ENCODE assay signal across 26 mouse cellular contexts in genomic region chr3:150896668-150897067, GRCm38 (mm10).
"Had no signal": no experiment of that assay in that cellular context is flagged by ENCODE, and none has a peak within 500 bp of the region (broad histone marks: within the 10 kb centered on the region; RNA-seq: fewer than 3 reads in every experiment).

No protein-coding gene starts in this region.

- DNase-seq: gastrocnemius, adult 2 months; gastrocnemius, postnatal 10 days; gastrocnemius, postnatal 25 days; heart, adult 18-20 months; heart, postnatal 10 days; heart, postnatal 4 days; kidney, adult 18-20 months; kidney, adult 8-10 months; kidney, postnatal 10 days; kidney, postnatal 25 days; kidney, postnatal 4 days; liver; liver, embryonic 13.5 days had no signal

- H3K9me3 ChIP-seq: heart, embryonic 10.5 days; heart, embryonic 12.5 days; hindbrain, embryonic 10.5 days; hindbrain, embryonic 13.5 days; hindbrain, embryonic 15.5 days; intestine, embryonic 15.5 days; limb, embryonic 10.5 days; limb, embryonic 12.5 days; liver, embryonic 13.5 days had no signal

- ATAC-seq: inflammation-experienced regulatory T-cells, adult 6 months; intestine, embryonic 15.5 days; intestine, postnatal 0 days had no signal

- H3K4me2 ChIP-seq: heart, embryonic 12.5 days; hindbrain, embryonic 13.5 days; hindbrain, embryonic 15.5 days; intestine, embryonic 15.5 days; limb, embryonic 12.5 days; liver, embryonic 11.5 days; liver, embryonic 13.5 days had no signal

- H3K9ac ChIP-seq: heart, embryonic 12.5 days; hindbrain, embryonic 13.5 days; hindbrain, embryonic 15.5 days; intestine, embryonic 15.5 days; limb, embryonic 12.5 days; liver, embryonic 13.5 days had no signal

- H3K4me3 ChIP-seq: gastrocnemius, adult 2 months; heart, embryonic 10.5 days; heart, embryonic 12.5 days; hindbrain, embryonic 10.5 days; hindbrain, embryonic 13.5 days; hindbrain, embryonic 15.5 days; intestine, embryonic 15.5 days; layer of hippocampus, adult 2 months; left cerebral cortex, adult 2 months; limb, embryonic 10.5 days; limb, embryonic 12.5 days; liver, embryonic 13.5 days had no signal

- H3K4me1 ChIP-seq: heart, embryonic 10.5 days; heart, embryonic 12.5 days; hindbrain, embryonic 10.5 days; hindbrain, embryonic 13.5 days; hindbrain, embryonic 15.5 days; intestine, embryonic 15.5 days; limb, embryonic 10.5 days; limb, embryonic 12.5 days; liver, embryonic 13.5 days had no signal

- H3K27me3 ChIP-seq: heart, embryonic 12.5 days; hindbrain, embryonic 13.5 days; hindbrain, embryonic 15.5 days; intestine, embryonic 15.5 days; limb, embryonic 12.5 days; liver, embryonic 13.5 days had no signal

- H3K36me3 ChIP-seq: heart, embryonic 10.5 days; heart, embryonic 12.5 days; hindbrain, embryonic 10.5 days; hindbrain, embryonic 13.5 days; hindbrain, embryonic 15.5 days; intestine, embryonic 15.5 days; limb, embryonic 10.5 days; limb, embryonic 12.5 days; liver, embryonic 13.5 days had no signal

- H3K27ac ChIP-seq: gastrocnemius, adult 2 months; heart, embryonic 10.5 days; hindbrain, embryonic 10.5 days; hindbrain, embryonic 13.5 days; hindbrain, embryonic 15.5 days; intestine, embryonic 15.5 days; layer of hippocampus, adult 2 months; left cerebral cortex, adult 2 months; limb, embryonic 10.5 days; limb, embryonic 12.5 days; liver, embryonic 13.5 days had no signal
